Mouse (Mus musculus): ENCODE results near the gene Gm5617. TPM values are rescaled to one million over a fixed set of nuclear protein-coding genes. Genes with fewer than 3 reads are reported as not detected.
"Not testable (repeated sequence)": the region's sequence is repeated elsewhere in the genome, so short reads cannot be mapped to it uniquely, and the experiment has no call there.

The Gm5617 gene
- polyA plus RNA-seq, 1 experiment = 7.8 TPM

DNA sequence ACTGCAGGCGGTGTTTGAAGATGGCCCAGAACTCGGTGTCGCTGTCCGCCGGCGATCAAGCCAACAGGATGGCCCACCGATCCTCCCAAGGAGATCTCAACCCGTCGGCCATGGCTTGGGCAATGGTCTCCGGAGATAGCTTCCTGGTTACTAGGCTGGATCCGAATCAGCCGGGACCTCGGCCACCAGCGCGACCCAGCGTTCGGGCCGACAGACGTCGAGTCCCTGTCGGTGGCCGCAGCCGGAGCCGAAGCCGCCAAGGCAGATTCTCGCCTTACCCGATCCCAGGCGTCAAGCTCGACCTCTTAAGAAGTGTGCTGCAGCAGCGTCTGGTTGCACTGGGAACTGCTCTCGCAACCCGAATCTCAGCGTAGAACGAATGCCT lies 298 bp downstream of the Gm5617 start:
- TF ChIP-seq POLR2A (IDR thresholded peaks at IDR 0.05; ENCODE audit: low read depth, low read length) = no peak
- no peak for TF ChIP-seq CTCF (IDR thresholded peaks at IDR 0.05; ENCODE audit: borderline replicate concordance, insufficient read depth, low read length)
- Histone ChIP-seq H3K4me1 (ENCODE audit: control insufficient read depth, insufficient read depth, low read length) (peaks cover 3% of the 10 kb centered on the region; the same call in 1 of the 2 replicates), H3K27ac (ENCODE audit: insufficient read depth, low read length) (peak overlapping the region; percentile 67), H3K4me3 (ENCODE audit: insufficient read depth, low read length) (peak overlapping the region; percentile 58)

DNA sequence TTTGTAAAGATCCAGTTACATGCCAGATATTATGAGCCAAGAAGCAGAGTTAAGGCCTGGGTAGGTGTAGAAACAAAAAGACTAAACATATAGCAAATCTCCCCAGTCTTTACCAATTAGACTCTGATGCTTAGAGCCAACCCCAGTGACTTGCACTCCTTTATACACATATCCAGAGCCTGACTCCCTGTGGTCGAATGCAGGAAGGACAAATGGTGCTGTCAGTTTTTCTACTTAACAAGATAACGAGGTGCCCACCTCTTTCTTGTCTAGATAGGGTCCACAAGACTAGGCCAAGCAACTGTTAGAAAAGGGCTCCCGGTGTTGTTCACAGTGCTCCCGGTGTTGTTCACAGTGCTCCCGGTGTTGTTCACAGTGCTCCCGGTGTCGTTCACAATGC lies 6.0 kb downstream of the Gm5617 start:
- Histone ChIP-seq H3K27ac (ENCODE audit: insufficient read depth, low read length) (no peak overlapping the region), H3K4me1 (ENCODE audit: control insufficient read depth, insufficient read depth, low read length) (no peaks in the 10 kb centered on the region), H3K4me3 (ENCODE audit: insufficient read depth, low read length) (no peak overlapping the region)
- TF ChIP-seq CTCF (IDR thresholded peaks at IDR 0.05; ENCODE audit: borderline replicate concordance, insufficient read depth, low read length) (no peak), POLR2A (IDR thresholded peaks at IDR 0.05; ENCODE audit: low read depth, low read length) (no peak)

DNA sequence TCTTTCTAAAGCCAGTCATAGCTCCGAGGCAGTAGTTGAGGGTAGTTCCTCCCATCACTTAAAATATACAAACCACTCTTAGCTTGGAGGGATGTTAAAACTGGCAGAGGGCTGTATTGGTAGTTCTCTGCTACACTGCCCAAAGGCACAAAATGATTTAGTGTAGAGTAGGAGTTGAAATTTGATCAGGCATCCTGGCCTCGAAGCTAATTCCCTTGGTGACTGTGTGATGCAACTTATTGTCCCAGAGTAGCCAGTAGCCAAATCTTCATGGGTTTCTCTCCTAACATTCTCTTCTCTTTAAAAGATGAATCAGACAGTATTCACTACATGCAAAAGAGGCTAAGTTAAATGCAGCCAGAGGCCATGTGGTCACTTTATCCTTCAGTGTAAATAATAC lies 7.8 kb downstream of the Gm5617 start:
- TF ChIP-seq POLR2A (IDR thresholded peaks at IDR 0.05; ENCODE audit: low read depth, low read length) = no peak
- no peak for TF ChIP-seq CTCF (IDR thresholded peaks at IDR 0.05; ENCODE audit: borderline replicate concordance, insufficient read depth, low read length)
- Histone ChIP-seq H3K4me3 (ENCODE audit: insufficient read depth, low read length) (no peak overlapping the region), H3K4me1 (ENCODE audit: control insufficient read depth, insufficient read depth, low read length) (no peaks in the 10 kb centered on the region), H3K27ac (ENCODE audit: insufficient read depth, low read length) (no peak overlapping the region)

DNA sequence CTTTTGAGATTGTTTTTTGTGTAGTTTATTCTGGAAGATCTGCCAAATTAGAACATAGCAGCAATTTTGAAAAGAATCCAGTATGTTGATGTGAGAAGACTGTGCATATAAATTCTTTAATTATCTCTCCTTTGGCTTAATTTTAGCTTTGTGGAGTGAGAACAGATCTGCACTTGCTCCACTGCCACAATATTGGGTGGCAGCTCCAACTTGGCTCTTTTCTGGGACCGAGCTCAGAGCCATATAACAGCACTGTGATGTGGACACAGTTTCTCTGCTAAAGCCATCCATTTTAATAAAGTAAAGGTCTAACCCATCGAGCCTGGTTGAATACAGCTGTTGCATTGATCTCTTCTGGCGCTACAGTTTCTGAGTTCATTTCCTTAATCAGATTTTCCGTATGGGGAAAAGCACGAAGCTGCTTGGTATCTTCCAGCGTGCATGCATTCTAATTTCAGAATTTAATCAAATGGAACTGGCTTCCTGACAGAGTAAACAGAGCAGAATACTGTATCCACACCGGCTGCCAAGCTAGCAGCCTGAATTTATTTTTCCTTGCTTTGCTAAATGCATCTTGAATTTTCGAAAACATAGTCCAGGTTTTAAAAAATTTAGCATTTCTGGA lies 9.6 kb downstream of the Gm5617 start:
- no peaks in the 10 kb centered on the region for H3K4me1 ChIP-seq (ENCODE audit: control insufficient read depth, insufficient read depth, low read length)
- no peak overlapping the region for H3K4me3 ChIP-seq (ENCODE audit: insufficient read depth, low read length)
- TF ChIP-seq CTCF (IDR thresholded peaks at IDR 0.05; ENCODE audit: borderline replicate concordance, insufficient read depth, low read length) (no peak), POLR2A (IDR thresholded peaks at IDR 0.05; ENCODE audit: low read depth, low read length) (no peak)
- no peak overlapping the region for H3K27ac ChIP-seq (ENCODE audit: insufficient read depth, low read length)

DNA sequence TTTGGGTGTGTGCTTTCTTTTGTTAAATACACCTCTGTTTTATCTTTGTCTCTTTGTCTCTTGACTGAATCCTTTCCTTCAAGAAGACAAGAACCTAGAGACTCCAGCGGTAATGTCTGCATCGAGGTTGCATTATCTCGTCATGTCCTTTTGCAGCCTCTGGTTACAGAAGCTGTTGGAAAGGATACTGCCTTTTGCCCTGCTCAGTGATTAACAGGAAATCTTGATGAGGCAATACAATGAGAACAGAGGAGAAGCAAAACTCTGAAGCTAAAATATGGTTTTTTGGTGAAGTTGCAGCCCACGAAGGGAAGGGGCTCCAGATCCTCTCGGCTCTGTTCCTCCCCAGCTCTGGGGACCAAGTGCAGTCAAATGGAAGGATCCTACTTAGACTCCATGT lies 14.9 kb downstream of the Gm5617 start:
- TF ChIP-seq CTCF (IDR thresholded peaks at IDR 0.05; ENCODE audit: borderline replicate concordance, insufficient read depth, low read length) (no peak), POLR2A (IDR thresholded peaks at IDR 0.05; ENCODE audit: low read depth, low read length) (no peak)
- no peak overlapping the region for H3K4me3 ChIP-seq (ENCODE audit: insufficient read depth, low read length)
- no peak overlapping the region for H3K27ac ChIP-seq (ENCODE audit: insufficient read depth, low read length)
- H3K4me1 ChIP-seq (ENCODE audit: control insufficient read depth, insufficient read depth, low read length) = no peaks in the 10 kb centered on the region

DNA sequence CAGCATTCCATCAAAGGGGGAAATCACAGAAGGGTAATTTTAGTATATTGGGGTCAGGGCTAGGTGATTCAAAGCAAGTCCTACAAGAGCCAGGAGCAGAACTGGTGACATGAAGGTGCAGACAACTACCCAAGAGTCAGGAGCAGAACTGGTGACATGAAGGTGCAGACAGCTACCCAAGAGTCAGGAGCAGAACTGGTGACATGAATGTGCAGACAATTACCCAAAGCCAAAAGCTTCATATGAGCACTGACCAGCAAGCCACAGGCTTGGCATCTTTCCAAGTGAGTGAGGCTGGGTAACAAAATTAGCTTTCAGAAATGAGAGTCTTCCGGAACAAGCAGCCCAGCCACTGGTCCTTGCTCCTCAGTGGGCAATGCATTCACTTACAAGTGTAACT lies 20.1 kb downstream of the Gm5617 start:
- 0 out of 2 replicates have a peak, but pooled peaks cover 1% of the 10 kb centered on the region for H3K4me1 ChIP-seq (ENCODE audit: control insufficient read depth, insufficient read depth, low read length)
- TF ChIP-seq CTCF (IDR thresholded peaks at IDR 0.05; ENCODE audit: borderline replicate concordance, insufficient read depth, low read length) = no peak
- TF ChIP-seq POLR2A (IDR thresholded peaks at IDR 0.05; ENCODE audit: low read depth, low read length) = no peak
- no peak overlapping the region for H3K27ac ChIP-seq (ENCODE audit: insufficient read depth, low read length)
- H3K4me3 ChIP-seq (ENCODE audit: insufficient read depth, low read length) = no peak overlapping the region

DNA sequence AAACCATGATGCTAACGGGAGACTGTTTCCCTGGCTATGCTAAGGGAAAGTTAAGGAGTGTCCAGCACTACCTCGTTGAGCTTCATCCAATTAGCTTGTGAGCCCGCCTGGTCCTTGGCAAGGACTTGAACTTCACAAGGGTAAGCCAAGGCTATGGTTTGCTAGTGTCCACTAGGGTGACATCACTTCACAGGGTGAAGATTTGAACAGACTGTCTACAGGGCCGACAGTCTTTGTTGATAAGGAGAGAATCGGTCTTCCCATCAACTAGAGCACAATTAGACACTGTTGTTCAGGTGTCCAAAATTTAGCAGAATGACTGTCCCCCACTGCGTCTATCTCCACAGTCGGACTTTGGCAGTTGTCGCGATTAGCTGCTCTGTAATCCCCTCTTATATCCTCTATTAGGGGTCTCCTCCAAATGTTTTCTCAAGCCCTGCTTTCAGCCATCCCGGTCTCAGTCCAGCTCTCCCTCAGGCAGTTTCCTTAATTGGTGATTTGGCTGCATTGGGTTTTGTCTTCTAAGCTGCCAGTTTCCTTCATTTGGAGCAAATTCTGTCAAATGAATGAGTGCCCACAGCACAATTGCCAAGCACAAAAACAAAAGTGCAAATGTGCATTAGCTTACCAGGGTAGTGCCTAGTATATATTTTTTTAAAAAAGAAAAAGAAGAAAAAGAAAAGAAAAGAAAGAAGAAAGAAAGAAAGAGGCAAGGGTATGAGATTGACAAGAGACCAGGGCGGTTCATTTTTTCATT lies 21.6 kb downstream of the Gm5617 start:
- TF ChIP-seq CTCF (IDR thresholded peaks at IDR 0.05; ENCODE audit: borderline replicate concordance, insufficient read depth, low read length) = no peak
- no peak for TF ChIP-seq POLR2A (IDR thresholded peaks at IDR 0.05; ENCODE audit: low read depth, low read length)
- Histone ChIP-seq H3K4me1 (ENCODE audit: control insufficient read depth, insufficient read depth, low read length) (0 out of 2 replicates have a peak, but pooled peaks cover 1% of the 10 kb centered on the region), H3K27ac (ENCODE audit: insufficient read depth, low read length) (no peak overlapping the region)

DNA sequence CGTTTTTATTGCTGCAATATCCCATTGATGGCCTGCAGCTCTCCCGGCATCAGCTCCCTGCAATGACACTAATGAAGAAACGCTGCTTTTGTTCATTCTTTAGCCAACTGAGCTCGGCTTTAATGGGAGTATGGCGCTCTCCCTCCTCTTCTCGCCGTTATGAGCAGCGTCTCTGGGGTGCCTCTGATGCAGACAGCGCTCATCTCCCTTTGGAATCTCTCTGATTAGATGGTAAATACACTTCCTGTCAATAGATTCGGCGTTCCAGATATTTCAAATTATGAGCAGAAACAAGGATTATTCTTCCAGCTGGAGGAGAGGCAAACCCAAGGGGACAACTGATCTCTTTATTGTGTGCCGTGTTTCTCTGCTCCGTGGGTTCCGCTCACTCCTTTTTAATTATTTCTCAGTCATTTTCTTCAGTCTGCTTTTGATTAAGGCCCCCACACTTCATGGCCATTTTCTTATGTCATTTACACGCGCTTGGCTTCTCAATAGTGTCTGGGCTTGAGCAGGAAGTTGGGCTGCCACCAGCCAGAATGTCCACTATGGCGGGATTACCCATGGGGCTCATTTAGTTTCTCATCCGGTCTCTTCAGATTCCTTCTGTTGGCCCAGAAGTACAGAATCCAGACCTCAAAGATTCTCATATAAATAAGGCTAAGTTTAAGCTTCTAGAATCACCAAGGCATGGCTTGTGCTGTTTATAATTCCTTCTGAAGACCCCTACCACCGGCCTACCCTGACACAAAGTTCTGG lies 22.3 kb downstream of the Gm5617 start:
- Histone ChIP-seq H3K27ac (ENCODE audit: insufficient read depth, low read length) (no peak overlapping the region), H3K4me1 (ENCODE audit: control insufficient read depth, insufficient read depth, low read length) (0 out of 2 replicates have a peak, but pooled peaks cover 1% of the 10 kb centered on the region), H3K4me3 (ENCODE audit: insufficient read depth, low read length) (no peak overlapping the region)
- no peak for TF ChIP-seq POLR2A (IDR thresholded peaks at IDR 0.05; ENCODE audit: low read depth, low read length)
- TF ChIP-seq CTCF (IDR thresholded peaks at IDR 0.05; ENCODE audit: borderline replicate concordance, insufficient read depth, low read length) = no peak

More for the DNA sequence above, 21.6 kb downstream of the Gm5617 start:
- H3K4me3 ChIP-seq (ENCODE audit: insufficient read depth, low read length) = no peak overlapping the region

DNA sequence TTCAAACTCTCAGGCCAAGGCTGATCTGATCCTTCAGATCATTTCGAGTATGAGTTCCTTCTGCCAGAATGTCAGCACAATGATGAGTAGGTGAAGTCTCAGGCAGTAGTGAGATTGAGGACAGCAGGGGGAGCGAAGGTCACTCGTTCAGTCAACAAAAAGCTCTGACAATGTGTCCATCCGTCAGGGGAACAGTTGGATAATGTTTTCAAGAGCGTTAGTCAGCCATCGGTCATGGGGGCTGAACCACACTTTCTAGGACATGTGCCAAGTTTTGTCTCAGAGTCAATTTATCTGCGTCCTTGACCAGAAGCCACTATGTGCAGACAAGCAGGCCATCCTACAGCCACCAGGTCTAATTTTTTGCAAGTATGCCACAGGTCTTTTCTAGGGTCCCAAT lies 25.2 kb downstream of the Gm5617 start:
- not testable (repeated sequence) for H3K4me3 ChIP-seq (ENCODE audit: insufficient read depth, low read length); H3K27ac ChIP-seq (ENCODE audit: insufficient read depth, low read length)

DNA sequence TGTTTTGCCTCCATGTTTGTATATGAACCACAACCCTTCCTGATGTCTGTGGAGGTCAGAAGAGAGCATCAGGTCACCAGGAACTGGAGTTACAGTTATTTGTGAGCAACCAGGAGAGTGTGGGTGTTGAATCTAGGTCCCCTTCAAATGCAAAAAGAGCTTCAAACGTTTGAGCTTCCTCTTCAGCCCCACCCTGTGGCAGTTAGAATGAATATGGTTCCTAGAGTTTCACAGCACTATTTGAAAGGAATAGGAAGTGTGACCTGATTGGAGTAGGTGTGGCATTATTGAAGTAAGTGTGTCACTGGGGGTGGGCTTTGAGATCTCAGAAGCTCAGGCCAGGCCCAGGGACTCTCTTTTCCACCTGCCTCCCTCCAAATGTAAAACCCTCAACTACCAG lies 30.3 kb downstream of the Gm5617 start:
- no peak overlapping the region for H3K4me3 ChIP-seq (ENCODE audit: insufficient read depth, low read length)
- TF ChIP-seq POLR2A (IDR thresholded peaks at IDR 0.05; ENCODE audit: low read depth, low read length) (no peak), CTCF (IDR thresholded peaks at IDR 0.05; ENCODE audit: borderline replicate concordance, insufficient read depth, low read length) (no peak)
- no peaks in the 10 kb centered on the region for H3K4me1 ChIP-seq (ENCODE audit: control insufficient read depth, insufficient read depth, low read length)
- no peak overlapping the region for H3K27ac ChIP-seq (ENCODE audit: insufficient read depth, low read length)

More for the DNA sequence above, 25.2 kb downstream of the Gm5617 start:
- not testable (repeated sequence) for H3K4me1 ChIP-seq (ENCODE audit: control insufficient read depth, insufficient read depth, low read length)

All from embryonic fibroblast, embryonic 13.5 days (primary cell).